ENCODE assay signal across 21 mouse cellular contexts in the genomic region with DNA sequence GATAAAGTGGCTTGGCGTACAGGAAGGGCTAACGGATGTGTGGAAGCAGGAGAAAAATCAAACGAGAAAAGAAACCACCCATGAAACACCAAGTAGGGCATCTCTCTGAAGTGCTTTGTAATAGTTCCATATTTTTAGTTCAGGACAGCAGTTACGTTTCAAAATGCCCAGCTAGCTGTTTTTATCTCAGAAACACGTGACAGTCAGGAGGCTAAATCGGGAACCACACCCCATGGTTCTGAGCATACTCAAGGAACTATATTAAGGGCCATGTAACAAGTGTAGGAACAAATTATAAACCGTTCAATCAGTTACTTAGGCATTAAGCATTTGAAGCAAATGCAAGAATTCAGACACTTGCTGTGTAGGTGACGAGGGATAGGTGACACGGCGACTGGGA. TPM values are rescaled to one million over a fixed set of nuclear protein-coding genes. Genes with fewer than 3 reads are reported as not detected.
DNase-seq lines count a peak whose midpoint lies in the region; ATAC-seq and TF ChIP-seq lines count a peak whose summit lies in the region.
"Had no signal": no experiment of that assay in that cellular context is flagged by ENCODE, and none has a peak within 500 bp of the region (broad histone marks: within the 10 kb centered on the region; RNA-seq: fewer than 3 reads in every experiment).

No protein-coding gene starts in this region.

- intact Hi-C loops in heart, postnatal 14 days (cut with DNase I), result no loop called here

- no peaks in the 10 kb centered on the region for H3K9me3 ChIP-seq in heart, embryonic 12.5 days (replicated peaks)
- H3K9me3 ChIP-seq: embryonic facial prominence, embryonic 10.5 days; forebrain, embryonic 13.5 days; hindbrain, embryonic 15.5 days had no signal

- no peak overlapping the region for H3K4me2 ChIP-seq in heart, embryonic 12.5 days
- H3K4me2 ChIP-seq: forebrain, embryonic 13.5 days; hindbrain, embryonic 15.5 days had no signal

- no peak overlapping the region for H3K9ac ChIP-seq in heart, embryonic 12.5 days
- H3K9ac ChIP-seq: forebrain, embryonic 13.5 days; forebrain, postnatal 0 days; hindbrain, embryonic 15.5 days had no signal

- no peaks in the 10 kb centered on the region for H3K36me3 ChIP-seq in heart, embryonic 12.5 days
- no peaks in the 10 kb centered on the region for H3K36me3 ChIP-seq in testis, adult 2 months (ENCODE audit: control insufficient read depth, insufficient read depth, low read length)
- H3K36me3 ChIP-seq: embryonic facial prominence, embryonic 10.5 days; hindbrain, embryonic 15.5 days had no signal

- no peak overlapping the region for H3K27ac ChIP-seq in heart, embryonic 12.5 days (ENCODE audit: poor library complexity, severe bottlenecking)
- no peak overlapping the region for H3K27ac ChIP-seq in testis, adult 2 months (ENCODE audit: control insufficient read depth, insufficient read depth, low read depth, low read length)
- H3K27ac ChIP-seq: embryonic facial prominence, embryonic 10.5 days; forebrain, embryonic 13.5 days; hindbrain, embryonic 15.5 days had no signal

- no peak overlapping the region for H3K4me3 ChIP-seq in heart, embryonic 12.5 days
- peak overlapping the region; percentile 76; the same call in 1 of the 2 replicates for H3K4me3 ChIP-seq in testis, adult 2 months (ENCODE audit: control insufficient read depth, low read depth, low read length)
- H3K4me3 ChIP-seq: embryonic facial prominence, embryonic 10.5 days; forebrain, embryonic 13.5 days; hindbrain, embryonic 15.5 days had no signal

- no peak for TF ChIP-seq CTCF in testis, adult 2 months (IDR thresholded peaks at IDR 0.05; ENCODE audit: control insufficient read depth, insufficient read depth, insufficient replicate concordance, low read depth, low read length)

- DNase-seq in heart, adult 11 months, result peak; percentile 87
- peak; percentile 23 to 31 for DNase-seq in heart, adult 9 months (ENCODE audit: low spot score in 2 of 2)
- no peak for DNase-seq in heart, postnatal 14 days
- no peak for DNase-seq in testis, postnatal 10 days (ENCODE audit: low spot score)
- DNase-seq in thymus, adult 18-20 months, result no peak
- DNase-seq in gastrocnemius, postnatal 4 days (ENCODE audit: low spot score in 2 of 2), result no peak
- DNase-seq: adrenal gland, postnatal 14 days; cerebellum, adult 2 months; cerebellum, postnatal 10 days; forebrain, postnatal 0 days; gastrocnemius, postnatal 36 days; kidney, adult 8-10 months had no signal

- 73% methylated on average over 10 of the region's 10 CpGs for WGBS in heart, embryonic 12.5 days

- ATAC-seq in heart, embryonic 12.5 days (ENCODE audit: insufficient number of reproducible peaks, low FRiP score), result no peak
- ATAC-seq: activated CD4-positive, CD25-positive, alpha-beta regulatory T cell, adult 4 months; forebrain, embryonic 13.5 days; forebrain, postnatal 0 days; intestine, embryonic 16.5 days; Patski had no signal

- no peaks in the 10 kb centered on the region for H3K4me1 ChIP-seq in heart, embryonic 12.5 days (replicated peaks)
- no peaks in the 10 kb centered on the region; the same call in none of the 2 replicates for H3K4me1 ChIP-seq in testis, adult 2 months (ENCODE audit: control insufficient read depth, insufficient read depth, low read length)
- H3K4me1 ChIP-seq: embryonic facial prominence, embryonic 10.5 days; forebrain, embryonic 13.5 days; hindbrain, embryonic 15.5 days had no signal

- no peak for TF ChIP-seq POLR2A in testis, adult 2 months (IDR thresholded peaks at IDR 0.05; ENCODE audit: control insufficient read depth, low read depth, low read length)

- H3K27me3 ChIP-seq in heart, embryonic 12.5 days (replicated peaks), result no peaks in the 10 kb centered on the region
- H3K27me3 ChIP-seq in testis, adult 2 months (ENCODE audit: control insufficient read depth, insufficient read depth, low read length), result no peaks in the 10 kb centered on the region
- H3K27me3 ChIP-seq: CH12.LX; forebrain, embryonic 13.5 days; hindbrain, embryonic 15.5 days; Patski had no signal

RNA-seq across cellular contexts. Expression of a gene that starts 56.2 kb away (rescaled TPM):
- 8.5 and 10.3 TPM in 2 replicates for polyA plus RNA-seq in heart, embryonic 12.5 days (2016; fragmentation: Nextera tagmentation; extraction: Ambion mirVana)
- 1 to 10 TPM; 5.9 to 6.0 TPM for total RNA-seq in heart, postnatal 14 days (2021)
- 0.02 and 0.11 TPM in 2 replicates for polyA plus RNA-seq in testis, adult 2 months (2012; rRNA removed)
- 1 to 10 TPM; 4.6 to 5.0 TPM for total RNA-seq in gastrocnemius, postnatal 4 days (2021)

Comparison
In these comparisons a context has a peak if more than half of its experiments do, and no peak if none do; other contexts are left out.
1. DNase-seq: peak in heart, adult 11 months (single experiment) and heart, adult 9 months (2 of 2); none in heart, postnatal 14 days (0 of 2), testis, postnatal 10 days (single experiment), thymus, adult 18-20 months (0 of 2) and gastrocnemius, postnatal 4 days (0 of 2).